Mouse (Mus musculus) urinary bladder, adult 18-20 months (tissue): ENCODE results near the gene 0610030E20Rik.
A peak's percentile ranks its signal among the peaks of the same experiment; 100 is the strongest.

Experiments used
- DNase-seq, 2 experiments: peaks; one replicate each; pipeline ENCODE4 v3.0.0; 2022; ENCODE audit warnings: low spot score in 2 of 2, mixed read lengths in 2 of 2

Gene 0610030E20Rik

GRCm38 (mm10) chr6:72348411-72348810 lies 1.3 kb downstream of the 0610030E20Rik start:
- DNase-seq = no peak

- DNase-seq = no peak
Observed at GRCm38 (mm10) chr6:72350214-72350613, 3.1 kb downstream of the 0610030E20Rik start.

GRCm38 (mm10) chr6:72352636-72353405 lies 5.7 kb downstream of the 0610030E20Rik start:
- DNase-seq = no peak

GRCm38 (mm10) chr6:72354025-72354424 lies 6.9 kb downstream of the 0610030E20Rik start:
- DNase-seq = no peak

GRCm38 (mm10) chr6:72355066-72355911 lies 8.2 kb downstream of the 0610030E20Rik start, which contains the start of gene Tmem150a:
TSS of gene Tmem150a (plus strand) at chr6:72355447.
- peak; percentile 69 to 71 for DNase-seq

GRCm38 (mm10) chr6:72356001-72356532 lies 8.9 kb downstream of the 0610030E20Rik start:
- DNase-seq = no peak

GRCm38 (mm10) chr6:72357164-72358079 lies 10.3 kb downstream of the 0610030E20Rik start:
- DNase-seq = no peak

GRCm38 (mm10) chr6:72358086-72358764 lies 11.1 kb downstream of the 0610030E20Rik start:
- DNase-seq = no peak

- DNase-seq = no peak
Observed at GRCm38 (mm10) chr6:72359343-72359742, 12.2 kb downstream of the 0610030E20Rik start.

GRCm38 (mm10) chr6:72359891-72360598 lies 12.9 kb downstream of the 0610030E20Rik start:
- no peak for DNase-seq

- no peak for DNase-seq
Observed at GRCm38 (mm10) chr6:72360599-72360935, 13.4 kb downstream of the 0610030E20Rik start.

GRCm38 (mm10) chr6:72361121-72361551 lies 14.0 kb downstream of the 0610030E20Rik start:
- no peak for DNase-seq

GRCm38 (mm10) chr6:72362132-72363028 lies 15.3 kb downstream of the 0610030E20Rik start:
- DNase-seq = peak; percentile 85 to 96

- DNase-seq = no peak
Observed at GRCm38 (mm10) chr6:72364009-72364408, 16.9 kb downstream of the 0610030E20Rik start.

GRCm38 (mm10) chr6:72364985-72365384 lies 17.9 kb downstream of the 0610030E20Rik start:
- DNase-seq = no peak

- DNase-seq = no peak
Observed at GRCm38 (mm10) chr6:72366304-72366703, 19.2 kb downstream of the 0610030E20Rik start.

- no peak for DNase-seq
Observed at GRCm38 (mm10) chr6:72366844-72367443, 19.8 kb downstream of the 0610030E20Rik start, which contains the start of gene Rnf181. TSS of gene Rnf181 (minus strand) at chr6:72366956.

- no peak for DNase-seq
Observed at GRCm38 (mm10) chr6:72367460-72367974, 20.4 kb downstream of the 0610030E20Rik start.
